Mouse (Mus musculus): Measurements from ENCODE around the gene Kif24.

DNA sequence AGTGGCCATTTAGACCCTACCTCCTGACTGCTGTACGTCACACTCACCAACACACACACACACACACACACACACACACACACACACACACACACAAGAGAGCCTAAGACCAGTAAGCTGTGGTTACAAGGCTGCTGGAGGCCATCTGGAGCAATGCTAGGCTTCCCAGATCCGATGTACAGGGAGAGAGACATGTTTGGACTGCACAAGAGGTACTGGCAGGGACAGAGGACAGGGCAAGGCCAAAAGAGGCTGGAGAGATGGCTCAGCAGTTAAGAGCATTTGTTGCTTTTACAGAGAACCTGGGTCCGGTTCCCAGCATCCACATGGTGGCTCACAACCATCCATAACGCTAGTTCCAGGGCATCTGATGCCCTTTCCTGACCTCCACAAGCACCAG is 30.4 kb upstream of the Kif24 start:
- TF ChIP-seq CTCF (conservative IDR thresholded peaks at IDR 0.05; ENCODE audit: insufficient read depth, insufficient read length, low read depth, low read length) (no peak), POLR2A (IDR thresholded peaks at IDR 0.05; ENCODE audit: low read depth, low read length) (no peak)
